Mouse (Mus musculus): ENCODE measurements around the gene Gm13277. TPM values are rescaled to one million over a fixed set of nuclear protein-coding genes. Genes with fewer than 3 reads are reported as not detected.
"Not testable (repeated sequence)": the region's sequence is repeated elsewhere in the genome, so short reads cannot be mapped to it uniquely, and the experiment has no call there.

Gene Gm13277
- polyA plus RNA-seq (2011; ENCODE audit: insufficient read length, low read depth, missing spikeins) = not detected in 2 replicates

DNA sequence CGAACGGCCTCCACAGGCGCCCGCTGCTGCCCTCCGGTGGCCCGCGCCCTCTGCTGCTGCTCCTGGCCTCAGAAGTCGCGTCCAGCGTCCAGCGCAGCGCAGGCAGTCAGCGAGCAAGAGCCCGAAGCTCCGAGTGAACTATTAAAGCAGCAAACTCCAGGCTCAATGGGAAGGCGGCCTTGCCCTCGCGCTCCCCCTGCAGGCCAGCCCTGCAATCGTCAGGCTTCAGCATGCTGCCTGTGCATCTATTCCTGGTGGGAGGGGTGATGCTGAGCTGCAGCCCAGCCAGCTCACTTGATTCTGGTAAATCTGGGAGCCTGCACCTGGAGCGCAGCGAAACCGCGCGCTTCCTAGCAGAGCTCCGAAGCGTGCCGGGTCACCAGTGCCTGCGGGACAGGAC, at the start of gene Gm13277:
TSS of gene Gm13277 (plus strand) at position 231 of the 400 bp plus-strand sequence.
- H3K27ac ChIP-seq (ENCODE audit: insufficient read depth, low read length); H3K4me3 ChIP-seq (ENCODE audit: insufficient read depth, low read length); H3K4me1 ChIP-seq (ENCODE audit: control insufficient read depth, insufficient read depth, low read length): not testable (repeated sequence)
- TF ChIP-seq CTCF (IDR thresholded peaks at IDR 0.05; ENCODE audit: borderline replicate concordance, insufficient read depth, low read length) = peak; percentile 43; the same call in 1 of the 2 replicates

- H3K27ac ChIP-seq (ENCODE audit: insufficient read depth, low read length) = no peak overlapping the region
- TF ChIP-seq CTCF (IDR thresholded peaks at IDR 0.05; ENCODE audit: borderline replicate concordance, insufficient read depth, low read length) (no peak), POLR2A (IDR thresholded peaks at IDR 0.05; ENCODE audit: low read depth, low read length) (no peak)
- H3K4me1 ChIP-seq (ENCODE audit: control insufficient read depth, insufficient read depth, low read length) = no peaks in the 10 kb centered on the region
- no peak overlapping the region for H3K4me3 ChIP-seq (ENCODE audit: insufficient read depth, low read length)
Measured at GRCm38 (mm10) chr4:88739036-88739435, 49.4 kb upstream of the Gm13277 start.

GRCm38 (mm10) chr4:88741426-88741825, 47.0 kb upstream of the Gm13277 start:
- Histone ChIP-seq H3K4me3 (ENCODE audit: insufficient read depth, low read length) (no peak overlapping the region), H3K27ac (ENCODE audit: insufficient read depth, low read length) (no peak overlapping the region), H3K4me1 (ENCODE audit: control insufficient read depth, insufficient read depth, low read length) (no peaks in the 10 kb centered on the region)
- TF ChIP-seq CTCF (IDR thresholded peaks at IDR 0.05; ENCODE audit: borderline replicate concordance, insufficient read depth, low read length) (no peak), POLR2A (IDR thresholded peaks at IDR 0.05; ENCODE audit: low read depth, low read length) (no peak)

- Histone ChIP-seq H3K27ac (ENCODE audit: insufficient read depth, low read length) (no peak overlapping the region), H3K4me1 (ENCODE audit: control insufficient read depth, insufficient read depth, low read length) (no peaks in the 10 kb centered on the region), H3K4me3 (ENCODE audit: insufficient read depth, low read length) (no peak overlapping the region)
- TF ChIP-seq CTCF (IDR thresholded peaks at IDR 0.05; ENCODE audit: borderline replicate concordance, insufficient read depth, low read length) (no peak), POLR2A (IDR thresholded peaks at IDR 0.05; ENCODE audit: low read depth, low read length) (no peak)
Measured at GRCm38 (mm10) chr4:88742771-88743371, 45.6 kb upstream of the Gm13277 start.

DNA sequence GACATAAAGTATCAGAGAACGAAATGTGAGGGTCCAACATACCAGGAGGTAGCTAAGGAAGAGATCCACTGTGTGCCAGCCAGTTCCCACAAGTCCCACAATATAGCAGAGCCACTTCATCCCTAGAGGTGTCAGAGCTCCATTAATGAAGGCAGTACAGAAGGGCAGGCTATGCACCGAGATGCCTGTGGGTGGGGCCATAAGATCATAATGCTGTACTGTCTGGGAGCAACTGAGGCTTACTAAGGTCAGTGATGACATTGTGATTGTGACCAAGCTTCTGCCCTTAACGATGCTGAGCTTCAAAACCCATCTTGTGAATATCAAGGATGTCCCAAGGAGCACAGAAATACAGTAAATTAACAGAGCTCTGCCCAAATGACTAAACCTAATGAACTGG, 44.2 kb upstream of the Gm13277 start:
- H3K27ac ChIP-seq (ENCODE audit: insufficient read depth, low read length) = no peak overlapping the region
- H3K4me3 ChIP-seq (ENCODE audit: insufficient read depth, low read length) = no peak overlapping the region
- TF ChIP-seq CTCF (IDR thresholded peaks at IDR 0.05; ENCODE audit: borderline replicate concordance, insufficient read depth, low read length) (no peak), POLR2A (IDR thresholded peaks at IDR 0.05; ENCODE audit: low read depth, low read length) (no peak)
- no peaks in the 10 kb centered on the region for H3K4me1 ChIP-seq (ENCODE audit: control insufficient read depth, insufficient read depth, low read length)

- Histone ChIP-seq H3K4me3 (ENCODE audit: insufficient read depth, low read length) (no peak overlapping the region), H3K4me1 (ENCODE audit: control insufficient read depth, insufficient read depth, low read length) (no peaks in the 10 kb centered on the region), H3K27ac (ENCODE audit: insufficient read depth, low read length) (no peak overlapping the region)
- no peak for TF ChIP-seq POLR2A (IDR thresholded peaks at IDR 0.05; ENCODE audit: low read depth, low read length)
- TF ChIP-seq CTCF (IDR thresholded peaks at IDR 0.05; ENCODE audit: borderline replicate concordance, insufficient read depth, low read length) = no peak
Measured at GRCm38 (mm10) chr4:88749926-88750325, 38.5 kb upstream of the Gm13277 start.

DNA sequence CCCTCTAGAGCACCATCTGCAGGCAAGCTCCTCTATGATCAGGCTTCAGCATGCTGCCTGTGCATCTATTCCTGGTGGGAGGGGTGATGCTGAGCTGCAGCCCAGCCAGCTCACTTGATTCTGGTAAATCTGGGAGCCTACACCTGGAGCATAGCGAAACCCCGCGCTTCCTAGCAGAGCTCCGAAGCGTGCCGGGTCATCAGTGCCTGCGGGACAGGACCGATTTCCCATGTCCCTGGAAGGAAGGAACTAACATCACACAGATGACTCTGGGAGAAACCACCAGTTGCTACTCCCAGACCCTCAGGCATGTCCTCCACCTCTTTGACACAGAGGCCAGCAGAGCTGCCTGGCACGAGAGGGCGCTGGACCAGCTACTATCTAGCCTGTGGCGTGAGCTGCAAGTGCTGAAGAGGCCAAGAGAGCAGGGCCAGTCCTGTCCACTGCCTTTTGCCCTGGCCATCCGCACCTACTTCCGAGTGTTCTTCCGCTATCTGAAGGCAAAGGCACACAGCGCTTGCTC, 33.6 kb upstream of the Gm13277 start, which contains the start of gene Gm13271:
TSS of gene Gm13271 (plus strand) at position 51 of the 523 bp plus-strand sequence.
- H3K4me3 ChIP-seq (ENCODE audit: insufficient read depth, low read length); H3K4me1 ChIP-seq (ENCODE audit: control insufficient read depth, insufficient read depth, low read length); H3K27ac ChIP-seq (ENCODE audit: insufficient read depth, low read length): not testable (repeated sequence)

DNA sequence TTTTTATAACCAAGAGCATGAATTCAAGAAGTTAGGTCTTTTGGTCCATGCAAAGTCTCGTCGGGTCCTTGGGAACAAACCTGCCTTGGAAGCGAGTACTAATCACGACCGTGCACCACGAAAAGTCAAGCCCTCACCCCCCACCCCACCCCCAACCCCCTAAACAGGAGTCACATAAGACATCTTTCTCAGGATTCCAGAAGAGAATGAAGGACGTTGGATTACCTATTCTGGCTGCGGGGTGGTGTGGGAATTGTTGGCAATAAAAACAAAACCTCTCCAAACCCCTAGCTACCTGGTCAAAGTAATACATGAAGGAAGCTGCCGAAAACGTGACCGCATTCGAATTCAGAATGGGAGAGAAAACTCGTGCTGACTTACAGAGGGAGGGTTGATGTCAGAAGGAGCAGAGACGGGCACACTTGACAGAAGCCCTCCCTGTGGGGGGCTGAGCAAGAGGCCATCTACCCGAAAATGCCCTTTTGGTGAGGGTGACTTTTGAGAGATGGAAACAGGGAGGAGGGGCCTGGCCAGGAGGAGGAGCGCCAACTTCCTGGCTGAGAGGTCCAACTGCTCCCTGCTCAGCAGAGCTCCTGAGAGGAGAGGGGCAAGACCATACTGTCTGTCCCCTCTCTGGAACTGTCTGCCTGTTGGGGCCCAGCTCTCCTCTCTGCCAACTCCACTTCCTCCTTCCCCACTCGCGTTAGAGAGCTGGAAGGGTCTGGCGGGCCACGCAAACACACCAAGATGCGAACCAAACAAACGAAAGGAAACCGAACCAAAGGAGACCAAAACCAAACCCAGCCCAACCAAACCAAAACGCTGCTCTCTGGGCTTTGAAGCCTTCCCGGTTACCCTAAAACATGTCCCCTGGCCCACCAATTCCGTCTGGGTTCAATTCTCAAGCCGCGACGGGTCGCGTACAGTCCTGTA, 31.6 kb upstream of the Gm13277 start:
- peak overlapping the region; percentile 59 for H3K4me3 ChIP-seq (ENCODE audit: insufficient read depth, low read length)
- peak; percentile 67 for TF ChIP-seq POLR2A (IDR thresholded peaks at IDR 0.05; ENCODE audit: low read depth, low read length)

GRCm38 (mm10) chr4:88757628-88758031, 30.8 kb upstream of the Gm13277 start:
- not testable (repeated sequence) for H3K4me1 ChIP-seq (ENCODE audit: control insufficient read depth, insufficient read depth, low read length)
- 0 out of 2 replicates have a peak overlapping the region, but pooled peaks have one; percentile 99 for H3K27ac ChIP-seq (ENCODE audit: insufficient read depth, low read length)
- peak overlapping the region; percentile 59; the same call in 1 of the 2 replicates for H3K4me3 ChIP-seq (ENCODE audit: insufficient read depth, low read length)
- TF ChIP-seq CTCF (IDR thresholded peaks at IDR 0.05; ENCODE audit: borderline replicate concordance, insufficient read depth, low read length) (peak; percentile 68), POLR2A (IDR thresholded peaks at IDR 0.05; ENCODE audit: low read depth, low read length) (peak; percentile 79)

More for the DNA sequence above, 31.6 kb upstream of the Gm13277 start:
- peak overlapping the region; percentile 99 for H3K27ac ChIP-seq (ENCODE audit: insufficient read depth, low read length)
- H3K4me1 ChIP-seq (ENCODE audit: control insufficient read depth, insufficient read depth, low read length) = not testable (repeated sequence)

DNA sequence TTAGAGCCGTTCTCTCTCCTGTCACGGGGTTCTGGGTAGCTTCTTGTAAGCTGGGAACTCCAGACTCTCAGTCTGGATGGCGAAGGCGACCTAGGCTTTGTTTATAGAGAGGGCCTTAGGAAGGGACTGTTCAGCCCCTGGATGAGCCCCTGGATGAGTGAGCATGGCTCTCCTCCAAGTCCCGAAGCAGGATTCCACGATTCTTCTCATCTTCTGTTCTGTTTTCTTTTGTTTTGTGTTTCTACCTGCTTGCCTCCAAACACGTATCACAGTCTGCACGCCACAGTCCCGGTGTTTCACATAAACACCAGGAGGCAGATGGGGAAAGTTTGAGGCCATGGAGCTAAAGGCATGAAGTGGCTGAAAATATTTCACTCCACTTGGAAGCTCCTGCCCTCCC, 29.7 kb upstream of the Gm13277 start:
- H3K4me1 ChIP-seq (ENCODE audit: control insufficient read depth, insufficient read depth, low read length); H3K4me3 ChIP-seq (ENCODE audit: insufficient read depth, low read length); H3K27ac ChIP-seq (ENCODE audit: insufficient read depth, low read length): not testable (repeated sequence)
